Mouse (Mus musculus): ENCODE data around the gene Rnase9.
"Not testable (repeated sequence)": the region's sequence is repeated elsewhere in the genome, so short reads cannot be mapped to it uniquely, and the experiment has no call there.

Rnase9 gene

DNA sequence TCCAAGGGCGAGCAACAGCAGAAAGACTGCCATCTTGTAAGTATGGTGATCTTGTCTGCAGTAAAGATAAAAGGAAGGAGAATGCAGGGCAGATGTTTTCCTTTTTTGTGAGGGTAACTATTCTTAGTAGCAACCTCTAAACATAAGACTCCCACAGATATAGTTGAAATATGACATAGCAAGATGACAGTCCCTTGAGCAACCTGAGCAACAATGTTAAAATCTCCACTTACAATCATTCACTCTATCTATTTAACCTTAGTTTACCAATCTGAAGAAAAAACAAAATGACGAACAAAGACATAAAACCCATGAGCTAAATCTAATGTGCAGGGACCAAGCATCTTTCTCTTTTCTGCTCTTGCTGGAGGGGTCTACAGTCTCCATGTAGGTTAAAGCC, 8.4 kb upstream of the Rnase9 start, which contains the start of gene Rnase11:
Rnase11 (minus strand) TSS at position 101 of the 400 bp plus-strand sequence.
- no peak for DNase-seq (ENCODE audit: low read depth, low spot score)

DNA sequence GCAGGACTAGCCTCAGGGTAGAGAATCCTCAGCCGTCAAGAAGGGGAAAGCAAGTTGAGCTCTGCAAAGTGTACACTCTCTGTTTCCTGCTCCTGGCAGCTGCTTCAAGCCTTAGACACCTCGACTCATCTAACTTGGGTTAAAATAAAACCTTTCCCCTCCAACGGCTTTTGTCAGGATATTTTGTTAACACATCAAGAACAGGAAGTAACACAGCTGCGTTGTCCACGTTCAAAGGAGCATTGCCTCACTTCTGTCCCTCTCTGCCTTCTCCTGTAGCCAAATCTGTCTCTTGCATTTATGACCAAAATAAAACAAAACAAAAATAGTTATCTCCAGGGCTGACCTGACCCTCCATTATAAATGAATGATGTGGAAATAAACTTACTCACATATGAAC, 6.2 kb upstream of the Rnase9 start:
- no peak for DNase-seq (ENCODE audit: low read depth, low spot score)

DNA sequence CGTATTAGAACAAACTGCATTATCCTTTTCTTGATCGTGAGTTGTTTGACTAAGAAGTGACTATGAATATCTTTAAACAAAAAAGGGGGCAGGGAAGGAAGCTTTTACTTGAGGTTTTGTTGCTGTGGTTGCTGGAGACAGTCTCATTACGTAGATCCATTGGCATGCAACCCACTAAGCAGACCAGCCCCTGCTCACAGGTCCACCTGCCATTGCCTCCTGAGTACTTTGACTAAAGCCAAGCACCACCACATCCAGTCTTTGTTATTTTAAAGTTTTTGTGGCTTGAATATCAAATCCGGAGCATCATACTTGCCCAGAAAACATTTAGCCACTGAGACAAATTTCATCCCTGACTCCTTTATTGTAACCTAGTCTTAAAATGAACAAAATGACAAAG, 5.5 kb downstream of the Rnase9 start:
- DNase-seq (ENCODE audit: low read depth, low spot score) = no peak

DNA sequence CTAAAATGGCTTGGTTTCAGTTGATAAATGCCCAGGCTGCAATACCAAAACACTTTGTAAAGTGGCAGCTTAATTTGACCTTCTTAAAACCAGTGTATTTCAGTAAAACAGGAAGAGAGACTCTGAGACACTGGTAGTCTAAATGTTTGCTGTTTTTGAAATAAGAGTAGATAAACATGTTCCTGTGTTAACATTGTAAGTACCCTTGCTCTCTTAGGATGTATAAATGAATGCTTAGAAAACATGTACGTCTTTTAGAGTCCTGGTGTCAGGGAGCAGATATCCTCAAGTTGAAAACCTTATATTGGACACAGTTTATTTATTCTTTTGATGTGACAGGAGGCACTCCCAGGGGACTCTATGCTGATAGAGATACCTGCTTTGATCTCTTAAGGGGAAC, 6.5 kb downstream of the Rnase9 start:
- no peak for DNase-seq (ENCODE audit: low read depth, low spot score)

DNA sequence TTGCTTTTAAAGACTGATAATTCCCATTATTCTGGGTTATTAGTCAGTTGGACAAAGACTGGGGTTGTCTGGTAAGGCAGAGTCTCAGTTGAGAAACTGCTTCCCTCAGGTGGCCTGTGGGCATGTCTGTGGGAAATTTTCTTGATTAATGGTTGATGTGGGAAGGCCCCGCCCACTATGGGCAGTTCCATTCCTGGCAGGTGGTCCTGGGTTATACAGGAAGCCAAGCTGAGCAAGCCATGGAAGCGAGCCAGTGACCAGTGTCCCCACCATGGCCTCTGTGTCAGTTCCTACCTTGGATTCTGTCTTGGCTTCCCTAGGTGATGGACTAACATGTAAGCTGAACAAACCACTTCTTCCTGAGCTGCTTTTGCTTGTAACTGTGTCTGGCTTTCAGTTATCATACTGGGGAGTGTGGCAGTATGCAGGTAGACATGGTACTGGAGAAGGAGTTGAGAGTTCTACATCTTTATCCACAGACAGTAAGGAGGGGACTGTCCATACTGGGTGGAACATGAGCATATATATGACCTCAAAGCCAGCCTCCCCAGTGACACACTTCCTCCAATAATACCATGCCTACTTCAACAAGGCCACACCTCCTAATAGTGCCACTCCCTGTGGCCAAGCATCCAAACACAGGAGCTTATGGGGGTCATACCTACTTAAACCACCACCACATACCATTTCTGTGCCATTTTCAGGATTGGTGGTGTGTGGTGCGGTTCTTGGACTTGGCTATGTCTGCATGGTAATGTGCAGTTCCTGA, 14.1 kb downstream of the Rnase9 start:
- DNase-seq (ENCODE audit: low read depth, low spot score) = no peak

DNA sequence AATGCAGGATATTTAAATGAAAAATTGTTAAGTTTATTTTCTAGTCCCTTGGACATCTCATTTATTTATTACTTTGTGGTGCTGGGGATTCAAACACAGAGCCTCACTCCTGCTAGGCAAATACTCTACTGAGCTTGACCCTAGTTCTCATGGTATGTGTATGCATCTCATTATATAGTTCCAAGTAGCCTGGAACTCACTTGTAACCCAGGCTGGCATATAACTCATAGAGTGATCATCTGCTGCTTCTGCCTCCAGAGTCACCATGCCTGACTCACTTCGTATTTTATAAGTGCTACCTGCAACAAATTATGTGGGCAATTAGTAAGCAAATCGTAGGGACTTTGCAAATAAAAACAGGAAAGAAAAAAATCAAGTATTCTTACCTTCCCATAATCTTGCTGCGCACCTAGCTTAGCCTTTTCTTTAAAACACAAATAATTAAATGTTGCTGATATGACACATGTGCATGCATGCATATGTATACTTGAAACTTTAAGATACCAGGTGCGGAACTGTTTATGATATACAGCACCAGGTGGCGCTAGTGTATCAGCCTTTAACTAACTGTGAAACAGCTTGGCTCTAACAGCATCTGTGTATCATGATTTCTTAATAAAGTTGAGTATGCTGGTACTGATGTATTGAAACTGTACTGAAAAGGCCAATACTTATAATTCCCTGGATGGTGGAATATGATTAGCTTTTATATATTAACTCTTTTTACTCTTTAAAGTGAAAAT, 15.1 kb downstream of the Rnase9 start:
- peak; percentile 57 for DNase-seq (ENCODE audit: low read depth, low spot score)

DNA sequence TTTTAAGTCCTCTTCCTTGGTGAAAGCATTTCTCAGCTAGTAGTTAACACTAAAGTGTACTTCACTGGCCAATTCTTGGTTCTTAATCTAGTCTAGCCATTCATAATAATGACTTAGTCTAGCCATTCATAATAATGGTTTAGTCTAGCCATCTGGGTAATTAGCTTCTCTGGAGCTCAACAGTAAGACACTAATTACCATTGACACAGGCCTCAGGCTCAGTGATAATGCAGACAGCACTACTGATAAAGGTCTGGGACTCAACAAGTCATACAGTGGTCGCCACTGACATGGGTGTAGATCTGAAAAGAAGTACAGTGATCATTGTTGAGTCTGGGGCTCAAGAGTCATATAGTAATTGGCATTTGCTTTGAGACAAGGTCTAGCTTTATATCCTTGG, 16.8 kb downstream of the Rnase9 start:
- DNase-seq (ENCODE audit: low read depth, low spot score) = no peak

DNA sequence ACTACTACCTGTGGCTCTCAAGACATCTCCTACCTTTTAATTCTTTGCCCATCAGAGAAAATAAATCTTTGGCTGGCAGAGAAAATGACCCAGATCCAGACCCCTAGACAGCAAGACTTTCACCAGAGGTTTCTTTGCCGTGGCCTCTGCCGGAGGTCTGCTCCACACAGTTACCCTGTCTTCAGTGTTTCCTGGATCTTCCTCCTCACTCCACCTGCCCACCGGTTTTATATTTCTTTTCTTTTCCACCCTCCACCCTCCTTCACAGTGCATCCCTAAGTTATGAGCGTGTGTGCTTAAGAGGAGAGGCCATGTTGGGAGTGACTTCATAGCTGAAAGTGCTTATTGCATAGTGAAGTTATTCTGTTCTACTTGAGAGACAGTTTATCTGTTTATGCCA, 18.2 kb downstream of the Rnase9 start:
- DNase-seq (ENCODE audit: low read depth, low spot score) = no peak

DNA sequence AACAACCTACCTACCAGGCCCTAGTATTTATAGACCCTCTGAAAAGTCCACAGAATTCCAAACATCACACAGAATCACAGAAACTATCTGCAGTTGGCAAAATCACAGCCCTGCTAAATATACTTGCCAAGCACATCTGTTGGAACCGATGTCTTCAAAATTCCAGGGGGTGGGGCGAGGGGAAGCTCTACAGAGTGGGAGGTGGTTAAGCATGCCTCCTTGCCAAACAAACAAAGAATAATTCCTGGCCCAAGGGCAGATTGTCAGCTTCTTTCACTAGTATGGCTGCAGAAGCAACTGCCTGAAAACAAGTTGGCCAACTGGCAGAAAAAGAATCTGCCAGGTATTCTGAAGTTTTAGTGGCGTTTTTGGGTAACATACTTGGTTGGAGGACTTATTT, 24.4 kb downstream of the Rnase9 start:
- DNase-seq (ENCODE audit: low read depth, low spot score) = peak; percentile 49

DNA sequence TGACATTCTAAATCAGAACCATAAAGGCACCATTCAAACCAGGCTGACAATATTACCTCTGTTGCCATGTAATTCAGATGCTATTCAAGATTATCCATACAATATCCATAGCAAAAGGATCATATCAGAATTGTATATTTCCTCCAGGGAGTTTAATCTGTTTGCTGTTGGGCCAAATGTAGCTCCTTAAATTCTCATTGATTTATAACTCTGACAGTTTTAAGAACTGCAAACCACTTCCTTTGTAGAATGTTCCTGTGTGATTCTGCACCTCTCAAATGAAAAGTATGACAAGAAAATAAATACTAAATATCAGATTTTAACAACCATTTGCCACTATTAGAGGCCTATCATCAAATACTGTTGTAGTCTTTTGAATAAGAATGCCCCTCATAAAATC, 25.9 kb downstream of the Rnase9 start:
- DNase-seq (ENCODE audit: low read depth, low spot score) = no peak

DNA sequence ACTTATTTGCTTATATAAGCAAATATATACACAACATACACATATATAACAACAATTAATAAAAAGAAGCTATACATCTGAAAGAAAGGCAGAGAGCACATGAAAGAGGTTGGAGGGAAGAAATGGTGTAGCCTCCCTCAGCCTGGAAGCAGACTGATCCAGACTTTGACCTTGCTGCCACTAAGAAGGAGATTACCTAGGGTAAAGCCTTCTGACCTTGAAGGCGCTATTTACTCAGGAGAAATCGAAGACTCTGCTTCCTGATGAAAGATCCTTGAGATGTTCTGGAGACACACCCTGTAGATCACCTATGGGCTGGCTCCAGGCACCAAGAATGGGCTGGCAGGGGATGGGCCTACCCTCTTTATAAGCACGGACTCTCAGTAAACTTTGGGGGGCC, 26.9 kb downstream of the Rnase9 start:
- not testable (repeated sequence) for DNase-seq (ENCODE audit: low read depth, low spot score)

DNA sequence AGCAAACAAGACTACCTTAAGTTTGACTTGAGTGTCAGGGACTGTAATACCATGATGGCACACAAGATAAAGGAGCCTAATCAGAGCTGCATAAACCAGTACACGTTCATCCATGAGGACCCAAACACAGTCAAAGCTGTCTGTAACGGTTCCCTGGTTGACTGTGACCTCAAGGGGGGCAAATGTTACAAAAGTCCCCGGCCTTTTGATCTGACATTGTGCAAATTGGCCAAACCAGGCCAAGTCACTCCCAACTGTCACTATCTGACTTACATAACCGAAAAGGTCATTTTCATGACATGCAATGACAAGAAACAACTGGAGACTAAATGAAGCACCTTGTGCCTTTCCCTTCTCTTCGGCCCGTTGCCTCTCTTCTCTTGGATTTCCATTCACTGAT, 32.1 kb downstream of the Rnase9 start:
- no peak for DNase-seq (ENCODE audit: low read depth, low spot score)

DNA sequence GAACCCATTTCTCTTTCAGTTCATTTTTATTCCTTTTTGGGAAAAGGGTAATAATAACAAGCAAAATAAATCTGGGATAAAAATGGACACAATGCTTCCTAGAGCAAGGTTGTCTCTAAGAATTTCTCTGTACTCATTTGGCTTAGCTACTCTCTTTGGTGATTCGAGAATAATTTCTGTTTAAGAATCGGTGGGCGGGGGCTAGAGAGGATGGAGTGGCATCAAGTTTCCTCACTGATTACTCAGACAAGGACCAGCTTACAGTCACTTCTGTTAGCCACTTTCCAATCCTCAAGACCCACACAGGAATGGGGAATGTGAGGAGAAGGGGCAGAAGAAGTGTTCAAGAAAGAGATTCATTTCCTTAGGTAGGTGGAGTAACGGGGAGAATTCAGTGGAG, 32.9 kb downstream of the Rnase9 start:
- DNase-seq (ENCODE audit: low read depth, low spot score) = no peak

DNA sequence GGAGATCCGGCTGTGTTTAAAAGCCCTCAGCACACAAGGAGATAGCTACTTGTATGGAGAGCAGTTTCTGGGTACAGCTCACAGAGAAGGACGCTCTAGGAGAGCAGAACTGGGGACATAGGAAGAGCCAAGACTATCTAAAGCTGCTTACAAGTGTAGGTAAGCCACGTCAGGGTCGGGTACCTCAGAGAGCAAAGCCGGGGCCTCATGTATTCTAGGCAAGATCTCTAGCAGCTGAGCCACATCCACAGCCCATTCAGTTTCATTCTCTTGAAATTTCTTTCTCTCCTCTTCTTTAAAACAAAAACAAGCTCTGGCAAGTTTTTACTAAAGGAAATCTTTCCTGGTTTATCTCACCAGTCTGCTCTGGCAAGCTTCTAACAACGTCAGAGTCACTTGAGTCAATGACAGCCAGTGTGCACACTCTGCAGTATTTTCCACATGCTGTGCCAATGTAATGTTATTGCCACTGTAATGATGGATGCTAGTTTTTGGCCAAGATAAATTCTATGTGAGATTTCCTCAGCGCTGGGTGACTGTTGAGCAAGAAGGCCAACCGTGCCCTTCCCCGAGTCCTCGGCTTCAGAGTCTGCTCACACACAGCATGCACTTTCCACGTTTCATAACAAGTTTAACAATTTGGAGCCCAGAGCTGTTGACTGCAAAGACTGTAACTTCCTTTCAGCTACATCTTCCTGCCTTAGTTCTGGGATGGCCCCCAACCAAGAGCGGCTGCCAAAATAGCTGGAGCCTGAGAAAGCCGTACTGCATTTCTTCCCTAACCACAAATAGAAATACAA, 33.6 kb downstream of the Rnase9 start:
- DNase-seq (ENCODE audit: low read depth, low spot score) = peak; percentile 81

DNA sequence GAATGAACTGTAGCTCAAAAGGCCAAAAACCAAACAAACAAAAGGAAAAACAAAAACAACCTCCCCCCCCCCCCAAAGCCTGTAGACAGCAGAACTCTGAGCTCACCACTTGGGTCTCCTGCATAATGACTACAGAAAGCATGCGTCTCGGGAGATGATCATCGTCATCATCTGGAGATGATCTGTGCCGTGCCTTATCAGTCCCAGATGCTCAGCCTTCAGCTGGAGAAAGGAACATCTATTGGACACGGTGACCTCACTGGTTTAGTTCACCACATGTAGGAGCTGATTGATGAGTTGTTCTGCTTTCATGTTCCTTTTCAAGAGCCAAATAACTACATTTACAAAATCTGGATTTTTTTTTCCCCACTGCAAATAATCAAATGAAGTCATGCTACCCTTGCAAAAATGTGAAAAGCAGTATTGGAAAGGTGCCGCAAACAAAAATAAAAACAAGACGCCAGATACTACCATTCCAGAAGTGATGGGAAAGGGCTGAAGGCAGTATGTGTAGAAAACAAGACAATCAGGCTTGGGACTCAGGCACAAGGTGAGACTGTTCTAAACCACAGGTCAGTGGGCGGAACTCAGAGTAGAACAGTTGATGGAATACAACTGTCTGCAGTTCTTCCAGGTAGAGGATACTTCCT, 34.4 kb downstream of the Rnase9 start, which contains the start of gene Rnase10:
Rnase10 (plus strand) TSS at position 600 of the 650 bp plus-strand sequence.
- peak; percentile 75 for DNase-seq (ENCODE audit: low read depth, low spot score)

DNA sequence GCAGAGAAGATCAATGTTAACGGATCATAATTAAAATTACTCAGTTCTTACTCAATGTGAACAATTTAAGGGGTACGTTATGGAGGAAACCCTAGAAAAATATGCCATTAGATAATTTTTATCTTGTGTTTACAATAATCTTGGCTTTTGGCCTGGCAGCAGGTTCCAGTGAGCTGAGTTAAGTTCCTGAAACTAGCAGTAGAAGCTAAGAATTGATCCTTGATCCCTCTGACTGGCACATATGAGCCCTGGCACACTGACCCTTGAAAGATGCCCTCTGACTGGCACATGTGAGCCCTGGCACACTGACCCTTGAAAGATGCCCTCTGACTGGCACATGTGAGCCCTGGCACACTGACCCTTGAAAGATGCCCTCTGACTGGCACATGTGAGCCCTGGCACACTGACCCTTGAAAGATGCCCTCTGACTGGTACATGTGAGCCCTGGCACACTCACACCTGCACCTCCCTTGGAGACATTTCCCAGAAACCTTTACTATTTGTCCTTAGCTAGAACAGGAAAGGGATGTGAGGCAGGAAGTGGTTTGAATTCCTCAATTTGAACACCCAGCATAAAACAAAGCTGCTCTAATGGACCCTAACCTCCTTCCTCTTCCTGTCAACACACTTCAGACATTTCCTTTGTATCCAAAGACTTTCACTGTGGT, 43.5 kb downstream of the Rnase9 start:
- DNase-seq (ENCODE audit: low read depth, low spot score) = peak; percentile 32

DNA sequence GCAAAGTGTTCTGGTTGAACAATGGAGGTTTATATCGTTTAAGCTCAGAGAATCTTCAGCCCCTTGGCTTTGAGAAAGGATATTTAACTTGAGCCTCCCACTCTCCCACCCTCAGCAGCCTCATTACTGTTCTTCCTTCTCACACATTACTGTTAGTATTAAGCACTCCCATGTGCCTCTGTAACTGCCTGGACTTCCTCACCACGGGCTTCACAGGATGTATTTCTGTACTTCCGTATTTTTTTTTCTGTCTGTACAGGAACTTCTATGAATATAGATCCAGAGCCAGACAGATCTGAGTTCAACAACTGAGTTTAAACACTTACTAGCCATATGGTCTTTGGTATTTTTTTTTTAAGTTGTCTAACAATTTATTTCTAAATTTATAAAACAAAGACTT, 44.6 kb downstream of the Rnase9 start:
- no peak for DNase-seq (ENCODE audit: low read depth, low spot score)

DNA sequence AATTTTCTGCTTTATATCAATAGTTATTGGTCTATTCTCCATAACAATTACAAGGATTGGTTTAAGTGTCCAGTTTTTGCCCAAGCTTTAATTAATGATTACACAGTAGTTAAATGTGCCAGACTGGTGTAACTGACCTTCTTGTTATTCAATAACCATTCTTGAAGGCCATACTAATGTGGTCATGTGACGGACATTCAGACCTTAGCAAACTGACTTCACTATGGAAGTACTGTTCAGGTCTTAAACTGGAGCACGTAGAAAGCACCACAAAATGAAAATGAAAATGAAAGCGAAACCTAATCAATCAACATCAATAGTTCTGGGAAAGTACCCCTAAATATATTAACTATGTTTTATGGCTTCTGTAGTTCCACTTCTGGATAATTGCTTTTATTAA, 50.6 kb downstream of the Rnase9 start:
- no peak for DNase-seq (ENCODE audit: low read depth, low spot score)

All from skeletal muscle tissue, adult 2 months (tissue).